Mouse (Mus musculus) olfactory bulb, adult 2 months (tissue): ENCODE data around the gene Col27a1.

Source experiments
- CTCF ChIP-seq: fragments of 200-500 bp; IDR thresholded peaks from 2 replicates; pipeline ENCODE4 v1.5.1; 2012; ENCODE audit warnings: low read depth, mild to moderate bottlenecking, low read length, moderate library complexity; ENCODE audit not compliant: insufficient read depth
- POLR2A ChIP-seq: fragments of 200-500 bp; IDR thresholded peaks from 2 replicates; pipeline ENCODE4 v1.6.1; 2012; ENCODE audit warnings: mild to moderate bottlenecking, low read depth, low read length, moderate library complexity; ENCODE audit not compliant: insufficient read depth

- TF ChIP-seq POLR2A (no peak), CTCF (no peak)
Measured at GRCm38 (mm10) chr4:63259066-63259465, 45.3 kb downstream of the Col27a1 start.
